Mouse (Mus musculus): ENCODE measurements at regions not wholly inside any gene's neighbourhood (a gene's known extent, or its start where the extent isn't known, plus 50 kb on each side); places are given as distances from the start of the nearest gene placed in this dataset.

- TF ChIP-seq CTCF (IDR thresholded peaks at IDR 0.05; ENCODE audit: low read depth) = no peak
- no peak for TF ChIP-seq EP300 (optimal IDR thresholded peaks at IDR 0.05)
These were observed 60.3 kb upstream of the Csrp2 start for GRCm38 (mm10) chr10:110859307-110859706.
